In the genomic region with DNA sequence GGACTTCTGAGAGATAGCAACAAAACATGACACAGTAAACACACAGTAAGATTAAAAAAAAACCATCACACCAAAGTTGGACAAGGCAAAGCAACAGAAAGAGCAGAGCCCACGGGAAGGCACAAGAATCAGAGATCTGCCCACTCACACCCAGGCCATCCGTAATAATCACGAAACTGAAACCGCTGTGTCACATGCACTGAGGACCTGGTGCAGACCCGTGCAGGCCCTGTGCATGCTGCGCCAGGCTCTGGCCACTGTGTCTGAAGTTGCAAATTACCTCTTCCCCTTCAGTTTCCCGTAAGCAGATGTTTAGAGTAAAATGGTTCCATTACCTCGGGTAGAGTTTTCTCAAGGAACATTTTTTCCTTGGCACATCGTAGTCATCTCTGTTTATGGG, we compare ENCODE assay signal across 16 mouse cellular contexts.
"Had no signal": no experiment of that assay in that cellular context is flagged by ENCODE, and none has a peak within 500 bp of the region (broad histone marks: within the 10 kb centered on the region; RNA-seq: fewer than 3 reads in every experiment).

No protein-coding gene starts in this region.

- DNase-seq: kidney, adult 2 months; kidney, postnatal 25 days; layer of hippocampus, adult 9-11 months; lung, adult 18-20 months; lung, postnatal 10 days; lung, postnatal 36 days; thymus, adult 2 months; thymus, postnatal 14 days; thymus, postnatal 4 days had no signal

- H3K27ac ChIP-seq: kidney, postnatal 0 days; layer of hippocampus, adult 2 months; lung, embryonic 15.5 days; midbrain, embryonic 10.5 days; midbrain, embryonic 13.5 days; stomach, postnatal 0 days had no signal

- H3K9me3 ChIP-seq: lung, embryonic 15.5 days; midbrain, embryonic 10.5 days; midbrain, embryonic 13.5 days had no signal

- ATAC-seq: midbrain, embryonic 13.5 days had no signal

- H3K27me3 ChIP-seq: lung, embryonic 15.5 days; megakaryocyte, embryonic 14.5 days; midbrain, embryonic 13.5 days had no signal

- H3K4me3 ChIP-seq: layer of hippocampus, adult 2 months; lung, embryonic 15.5 days; megakaryocyte, embryonic 14.5 days; midbrain, embryonic 10.5 days; midbrain, embryonic 13.5 days had no signal

- H3K4me2 ChIP-seq: lung, embryonic 15.5 days; midbrain, embryonic 13.5 days had no signal

- H3K9ac ChIP-seq: lung, embryonic 15.5 days; midbrain, embryonic 13.5 days had no signal

- H3K4me1 ChIP-seq: megakaryocyte, embryonic 14.5 days had no signal
